Mouse (Mus musculus): Measurements from ENCODE around the gene Ifitm6. TPM values are rescaled to one million over a fixed set of nuclear protein-coding genes. Genes with fewer than 3 reads are reported as not detected.

The Ifitm6 gene
- polyA plus RNA-seq, 1 experiment from 2014 or later: 0.93 TPM

GRCm38 (mm10) chr7:141047581-141048225 lies 30.0 kb upstream of the Ifitm6 start:
- Histone ChIP-seq H3K4me2 (replicated peaks; ENCODE audit: low read depth) (peak overlapping the region; percentile 75), H3K27ac (ENCODE audit: low read depth, low read length) (peak overlapping the region; percentile 88), H3K27me3 (replicated peaks; ENCODE audit: control insufficient read depth, insufficient read depth, low read length) (no peaks in the 10 kb centered on the region), H3K4me1 (replicated peaks; ENCODE audit: control insufficient read depth, insufficient read depth, low read length) (0 out of 2 replicates have a peak, but pooled peaks cover 4% of the 10 kb centered on the region), H3K9ac (ENCODE audit: low read depth, low read length) (peak overlapping the region; percentile 34; the same call in 1 of the 2 replicates), H3K4me3 (ENCODE audit: low read depth, low read length) (peak overlapping the region; percentile 23), H3K9me3 (ENCODE audit: control insufficient read depth) (no peaks in the 10 kb centered on the region), H3K36me3 (ENCODE audit: control insufficient read depth, insufficient read depth) (no peaks in the 10 kb centered on the region)
- 11% methylated on average over 14 of the region's 19 CpGs for WGBS
- ATAC-seq: peak; percentile 78
- no peak for TF ChIP-seq CTCF (IDR thresholded peaks at IDR 0.05; ENCODE audit: low read depth)

GRCm38 (mm10) chr7:141046931-141047580 lies 29.3 kb upstream of the Ifitm6 start:
- Histone ChIP-seq H3K4me1 (replicated peaks; ENCODE audit: control insufficient read depth, insufficient read depth, low read length) (0 out of 2 replicates have a peak, but pooled peaks cover 4% of the 10 kb centered on the region), H3K27me3 (replicated peaks; ENCODE audit: control insufficient read depth, insufficient read depth, low read length) (no peaks in the 10 kb centered on the region), H3K9me3 (ENCODE audit: control insufficient read depth) (no peaks in the 10 kb centered on the region), H3K4me2 (replicated peaks; ENCODE audit: low read depth) (peak overlapping the region; percentile 75; the same call in 1 of the 2 replicates), H3K36me3 (ENCODE audit: control insufficient read depth, insufficient read depth) (no peaks in the 10 kb centered on the region), H3K27ac (ENCODE audit: low read depth, low read length) (peak overlapping the region; percentile 76), H3K9ac (ENCODE audit: low read depth, low read length) (no peak overlapping the region), H3K4me3 (ENCODE audit: low read depth, low read length) (no peak overlapping the region)
- no peak for TF ChIP-seq CTCF (IDR thresholded peaks at IDR 0.05; ENCODE audit: low read depth)
- 62% methylated on average over 6 of the region's 6 CpGs for WGBS
- ATAC-seq: no peak

GRCm38 (mm10) chr7:141042539-141042938 lies 24.8 kb upstream of the Ifitm6 start:
- Histone ChIP-seq H3K4me2 (replicated peaks; ENCODE audit: low read depth) (no peak overlapping the region), H3K4me1 (replicated peaks; ENCODE audit: control insufficient read depth, insufficient read depth, low read length) (no peaks in the 10 kb centered on the region; the same call in 1 of the 2 replicates), H3K4me3 (ENCODE audit: low read depth, low read length) (no peak overlapping the region), H3K27me3 (replicated peaks; ENCODE audit: control insufficient read depth, insufficient read depth, low read length) (no peaks in the 10 kb centered on the region), H3K9ac (ENCODE audit: low read depth, low read length) (no peak overlapping the region), H3K27ac (ENCODE audit: low read depth, low read length) (no peak overlapping the region), H3K36me3 (ENCODE audit: control insufficient read depth, insufficient read depth) (no peaks in the 10 kb centered on the region), H3K9me3 (ENCODE audit: control insufficient read depth) (no peaks in the 10 kb centered on the region)
- TF ChIP-seq CTCF (IDR thresholded peaks at IDR 0.05; ENCODE audit: low read depth): no peak
- peak; percentile 81 for ATAC-seq
- 23% methylated on average over 4 of the region's 4 CpGs for WGBS

GRCm38 (mm10) chr7:141041661-141042060 lies 23.9 kb upstream of the Ifitm6 start:
- Histone ChIP-seq H3K9me3 (ENCODE audit: control insufficient read depth) (no peaks in the 10 kb centered on the region), H3K36me3 (ENCODE audit: control insufficient read depth, insufficient read depth) (no peaks in the 10 kb centered on the region), H3K9ac (ENCODE audit: low read depth, low read length) (no peak overlapping the region), H3K4me1 (replicated peaks; ENCODE audit: control insufficient read depth, insufficient read depth, low read length) (no peaks in the 10 kb centered on the region; the same call in 1 of the 2 replicates), H3K27ac (ENCODE audit: low read depth, low read length) (peak overlapping the region; percentile 46), H3K4me2 (replicated peaks; ENCODE audit: low read depth) (0 out of 2 replicates have a peak overlapping the region, but pooled peaks have one; percentile 9), H3K4me3 (ENCODE audit: low read depth, low read length) (no peak overlapping the region), H3K27me3 (replicated peaks; ENCODE audit: control insufficient read depth, insufficient read depth, low read length) (no peaks in the 10 kb centered on the region)
- TF ChIP-seq CTCF (IDR thresholded peaks at IDR 0.05; ENCODE audit: low read depth): no peak
- peak; percentile 49 for ATAC-seq
- 18% methylated on average over 5 of the region's 5 CpGs for WGBS

- no peak overlapping the region for H3K4me3 ChIP-seq (ENCODE audit: low read depth, low read length)
- no peak overlapping the region for H3K4me2 ChIP-seq (replicated peaks; ENCODE audit: low read depth)
- peak overlapping the region; percentile 50 for H3K27ac ChIP-seq (ENCODE audit: low read depth, low read length)
- no peak for TF ChIP-seq CTCF (IDR thresholded peaks at IDR 0.05; ENCODE audit: low read depth)
- no peaks in the 10 kb centered on the region; the same call in 1 of the 2 replicates for H3K4me1 ChIP-seq (replicated peaks; ENCODE audit: control insufficient read depth, insufficient read depth, low read length)
- H3K36me3 ChIP-seq (ENCODE audit: control insufficient read depth, insufficient read depth): no peaks in the 10 kb centered on the region
- ATAC-seq: no peak
- 29% methylated on average over 6 of the region's 9 CpGs for WGBS
- H3K9ac ChIP-seq (ENCODE audit: low read depth, low read length): 0 out of 2 replicates have a peak overlapping the region, but pooled peaks have one; percentile 11
- H3K27me3 ChIP-seq (replicated peaks; ENCODE audit: control insufficient read depth, insufficient read depth, low read length): no peaks in the 10 kb centered on the region
- H3K9me3 ChIP-seq (ENCODE audit: control insufficient read depth): no peaks in the 10 kb centered on the region
Observed at GRCm38 (mm10) chr7:141040867-141041606, 23.3 kb upstream of the Ifitm6 start.

All from intestine, postnatal 0 days (tissue).